Mouse (Mus musculus): ENCODE data around the gene Scn1b. TPM values are rescaled to one million over a fixed set of nuclear protein-coding genes. Genes with fewer than 3 reads are reported as not detected.

The Scn1b gene
- polyA plus RNA-seq, 1 experiment: 41.6 TPM

DNA sequence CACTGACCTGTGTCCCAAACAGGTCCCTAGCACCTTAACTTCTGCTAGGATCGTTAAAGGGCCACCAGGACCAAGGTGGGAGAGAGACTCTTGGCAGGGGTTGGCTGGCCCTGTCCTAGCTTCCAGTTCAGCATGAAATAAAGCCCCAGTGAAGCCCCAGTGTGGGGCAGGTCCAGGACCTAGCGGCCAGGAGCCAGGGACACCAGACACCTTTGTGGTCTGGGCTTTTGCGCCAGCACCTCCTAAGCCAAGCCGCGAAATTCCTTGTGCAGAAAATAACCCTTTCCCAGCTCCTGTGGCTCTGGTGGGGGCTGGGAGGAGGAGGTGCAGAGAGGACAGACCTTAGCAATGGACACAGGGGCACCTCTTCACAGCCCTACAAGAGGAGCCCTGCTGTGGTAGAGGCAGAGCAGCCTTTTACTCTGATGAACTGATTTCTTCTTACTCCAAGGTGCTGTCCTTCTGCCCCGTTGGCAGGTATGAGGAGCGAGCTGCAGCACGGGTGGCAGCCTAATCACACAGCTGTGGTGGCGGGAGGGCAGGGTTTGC, 1.4 kb upstream of the Scn1b start:
- Histone ChIP-seq H3K27me3 (ENCODE audit: control insufficient read depth, insufficient read depth, low read length) (peaks cover 7% of the 10 kb centered on the region), H3K4me3 (ENCODE audit: extremely low read depth, insufficient read depth, insufficient read length) (no peak overlapping the region), H3K27ac (ENCODE audit: insufficient read depth, low read length) (no peak overlapping the region), H3K4me1 (ENCODE audit: control insufficient read depth, insufficient read depth, insufficient read length) (peaks cover 10% of the 10 kb centered on the region), H3K36me3 (ENCODE audit: control insufficient read depth, insufficient read depth, low read length) (peaks cover 36% of the 10 kb centered on the region)
- 86% methylated on average over 9 of the region's 9 CpGs for WGBS
- no peak for TF ChIP-seq CTCF (IDR thresholded peaks at IDR 0.05; ENCODE audit: extremely low read depth, insufficient read depth, insufficient read length, insufficient replicate concordance)
- no peak for TF ChIP-seq POLR2A (IDR thresholded peaks at IDR 0.05; ENCODE audit: low read depth, low read length)
- DNase-seq (ENCODE audit: low read depth in 1 of 2, low spot score in 2 of 2): no peak

GRCm38 (mm10) chr7:31126211-31126751, 522 bp downstream of the Scn1b start:
- no peak for TF ChIP-seq CTCF (IDR thresholded peaks at IDR 0.05; ENCODE audit: extremely low read depth, insufficient read depth, insufficient read length, insufficient replicate concordance)
- TF ChIP-seq POLR2A (IDR thresholded peaks at IDR 0.05; ENCODE audit: low read depth, low read length): no peak
- 4% methylated on average over 53 of the region's 53 CpGs for WGBS
- 0 out of 2 replicates have a peak overlapping the region, but pooled peaks have one; percentile 27 for H3K27ac ChIP-seq (ENCODE audit: insufficient read depth, low read length)
- peaks cover 10% of the 10 kb centered on the region for H3K4me1 ChIP-seq (ENCODE audit: control insufficient read depth, insufficient read depth, insufficient read length)
- peak overlapping the region; percentile 47 for H3K4me3 ChIP-seq (ENCODE audit: extremely low read depth, insufficient read depth, insufficient read length)
- no peak for DNase-seq (ENCODE audit: low read depth in 1 of 2, low spot score in 2 of 2)
- H3K27me3 ChIP-seq (ENCODE audit: control insufficient read depth, insufficient read depth, low read length): peaks cover 7% of the 10 kb centered on the region
- peaks cover 18% of the 10 kb centered on the region for H3K36me3 ChIP-seq (ENCODE audit: control insufficient read depth, insufficient read depth, low read length)

- H3K36me3 ChIP-seq (ENCODE audit: control insufficient read depth, insufficient read depth, low read length): peaks cover 10% of the 10 kb centered on the region
- no peak for TF ChIP-seq CTCF (IDR thresholded peaks at IDR 0.05; ENCODE audit: extremely low read depth, insufficient read depth, insufficient read length, insufficient replicate concordance)
- no peak for TF ChIP-seq POLR2A (IDR thresholded peaks at IDR 0.05; ENCODE audit: low read depth, low read length)
- H3K27me3 ChIP-seq (ENCODE audit: control insufficient read depth, insufficient read depth, low read length): peaks cover 7% of the 10 kb centered on the region
- DNase-seq (ENCODE audit: low read depth in 1 of 2, low spot score in 2 of 2): no peak
- H3K27ac ChIP-seq (ENCODE audit: insufficient read depth, low read length): no peak overlapping the region
- WGBS: 20% methylated on average over 13 of the region's 13 CpGs
- H3K4me3 ChIP-seq (ENCODE audit: extremely low read depth, insufficient read depth, insufficient read length): no peak overlapping the region
- peaks cover 10% of the 10 kb centered on the region for H3K4me1 ChIP-seq (ENCODE audit: control insufficient read depth, insufficient read depth, insufficient read length)
These were observed 1.7 kb downstream of the Scn1b start for GRCm38 (mm10) chr7:31125116-31125515.

- no peak overlapping the region for H3K27ac ChIP-seq (ENCODE audit: insufficient read depth, low read length)
- no peak overlapping the region for H3K4me3 ChIP-seq (ENCODE audit: extremely low read depth, insufficient read depth, insufficient read length)
- 78% methylated on average over 5 of the region's 5 CpGs for WGBS
- H3K36me3 ChIP-seq (ENCODE audit: control insufficient read depth, insufficient read depth, low read length): peaks cover 3% of the 10 kb centered on the region
- peaks cover 7% of the 10 kb centered on the region for H3K27me3 ChIP-seq (ENCODE audit: control insufficient read depth, insufficient read depth, low read length)
- DNase-seq (ENCODE audit: low read depth in 1 of 2, low spot score in 2 of 2): no peak
- H3K4me1 ChIP-seq (ENCODE audit: control insufficient read depth, insufficient read depth, insufficient read length): peaks cover 10% of the 10 kb centered on the region
- TF ChIP-seq POLR2A (IDR thresholded peaks at IDR 0.05; ENCODE audit: low read depth, low read length) (no peak), CTCF (IDR thresholded peaks at IDR 0.05; ENCODE audit: extremely low read depth, insufficient read depth, insufficient read length, insufficient replicate concordance) (no peak)
These were observed 2.4 kb downstream of the Scn1b start for GRCm38 (mm10) chr7:31124381-31124780.

DNA sequence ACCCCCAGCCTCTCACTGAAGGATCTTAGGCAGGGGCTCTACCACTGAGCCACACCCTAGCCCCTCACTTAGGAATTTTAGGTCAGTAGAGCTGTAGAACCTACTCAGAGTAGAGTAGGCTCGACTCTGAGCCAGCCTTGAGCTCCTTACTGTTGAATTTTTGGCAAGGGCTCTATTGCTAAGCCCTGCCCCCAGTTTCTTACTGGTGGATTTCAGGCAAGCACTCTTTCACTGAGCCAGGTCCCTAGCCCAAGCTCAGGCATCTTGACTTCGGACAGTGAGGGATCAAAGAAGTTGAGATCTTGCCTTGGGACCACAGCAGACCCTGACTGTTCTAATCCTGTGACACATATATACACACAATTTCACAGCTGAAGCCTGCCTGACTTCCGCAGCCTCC, 3.1 kb downstream of the Scn1b start:
- TF ChIP-seq POLR2A (IDR thresholded peaks at IDR 0.05; ENCODE audit: low read depth, low read length) (no peak), CTCF (IDR thresholded peaks at IDR 0.05; ENCODE audit: extremely low read depth, insufficient read depth, insufficient read length, insufficient replicate concordance) (no peak)
- H3K27ac ChIP-seq (ENCODE audit: insufficient read depth, low read length): no peak overlapping the region
- DNase-seq (ENCODE audit: low read depth in 1 of 2, low spot score in 2 of 2): no peak
- H3K4me1 ChIP-seq (ENCODE audit: control insufficient read depth, insufficient read depth, insufficient read length): peaks cover 10% of the 10 kb centered on the region
- whole genome bisulfite sequencing: 91% methylated on average over 3 of the region's 3 CpGs
- H3K4me3 ChIP-seq (ENCODE audit: extremely low read depth, insufficient read depth, insufficient read length): no peak overlapping the region
- H3K36me3 ChIP-seq (ENCODE audit: control insufficient read depth, insufficient read depth, low read length): no peaks in the 10 kb centered on the region
- peaks cover 7% of the 10 kb centered on the region for H3K27me3 ChIP-seq (ENCODE audit: control insufficient read depth, insufficient read depth, low read length)

GRCm38 (mm10) chr7:31122641-31123631, 3.9 kb downstream of the Scn1b start:
- 89% methylated on average over 16 of the region's 16 CpGs for WGBS
- H3K27me3 ChIP-seq (ENCODE audit: control insufficient read depth, insufficient read depth, low read length): peaks cover 7% of the 10 kb centered on the region

More at GRCm38 (mm10) chr7:31122641-31123631, 3.9 kb downstream of the Scn1b start:
- TF ChIP-seq CTCF (IDR thresholded peaks at IDR 0.05; ENCODE audit: extremely low read depth, insufficient read depth, insufficient read length, insufficient replicate concordance): no peak
- TF ChIP-seq POLR2A (IDR thresholded peaks at IDR 0.05; ENCODE audit: low read depth, low read length): no peak
- Histone ChIP-seq H3K27ac (ENCODE audit: insufficient read depth, low read length) (no peak overlapping the region), H3K4me1 (ENCODE audit: control insufficient read depth, insufficient read depth, insufficient read length) (peaks cover 10% of the 10 kb centered on the region), H3K36me3 (ENCODE audit: control insufficient read depth, insufficient read depth, low read length) (no peaks in the 10 kb centered on the region), H3K4me3 (ENCODE audit: extremely low read depth, insufficient read depth, insufficient read length) (no peak overlapping the region)
- DNase-seq (ENCODE audit: low read depth in 1 of 2, low spot score in 2 of 2): no peak
